Mouse (Mus musculus) retina, postnatal 7 days (tissue): ENCODE data around the gene App.
A peak's percentile ranks its signal among the peaks of the same experiment; 100 is the strongest.

ENCODE experiments used
- DNase-seq: peaks from one replicate; pipeline ENCODE4 v3.0.0-alpha.2; 2012; ENCODE audit warnings: low read depth, low spot score

App gene

GRCm38 (mm10) chr16:85121983-85122382 lies 51.6 kb downstream of the App start:
- no peak for DNase-seq

- no peak for DNase-seq
Measured at GRCm38 (mm10) chr16:85118916-85119315, 54.6 kb downstream of the App start.

DNA sequence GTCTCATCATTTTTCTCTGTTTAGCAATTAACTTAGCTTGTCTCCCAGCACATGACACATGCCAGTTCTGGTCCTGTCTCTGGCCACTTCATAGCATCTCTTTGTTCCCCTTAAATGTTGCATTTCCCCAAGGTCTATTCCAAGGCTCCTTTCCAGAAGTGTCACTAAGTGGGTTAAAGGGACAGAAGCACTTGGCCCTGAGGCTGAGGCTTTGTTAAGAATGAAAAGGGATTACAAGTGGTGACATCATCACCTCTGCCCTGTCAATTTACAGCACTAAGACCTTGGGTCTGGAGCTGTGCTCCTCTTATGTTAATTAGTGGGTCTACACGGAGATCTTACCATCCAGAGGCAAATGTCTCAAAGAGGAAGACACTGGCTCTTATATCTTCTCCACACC lies 56.0 kb downstream of the App start:
- DNase-seq, result no peak

GRCm38 (mm10) chr16:85115837-85116236 lies 57.7 kb downstream of the App start:
- DNase-seq, result no peak

DNA sequence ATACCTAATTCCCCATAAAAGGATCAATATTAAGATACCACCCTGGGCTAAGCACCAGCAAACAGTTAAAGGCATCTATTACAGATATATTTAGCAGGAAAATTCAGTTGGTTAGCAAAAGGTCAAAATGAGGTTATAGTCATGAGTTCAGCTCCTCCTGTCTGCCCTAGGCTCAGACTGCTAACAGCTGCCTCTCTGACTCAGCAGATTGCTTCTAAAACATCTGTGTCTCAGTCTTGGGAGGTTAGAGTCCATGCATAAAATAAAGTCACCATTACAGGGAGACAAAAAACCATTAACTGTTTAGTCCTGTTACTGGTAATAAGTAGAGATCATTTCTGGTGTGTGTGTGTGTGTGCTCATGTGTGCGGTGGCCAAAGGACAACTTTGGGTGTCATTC lies 58.8 kb downstream of the App start:
- no peak for DNase-seq

DNA sequence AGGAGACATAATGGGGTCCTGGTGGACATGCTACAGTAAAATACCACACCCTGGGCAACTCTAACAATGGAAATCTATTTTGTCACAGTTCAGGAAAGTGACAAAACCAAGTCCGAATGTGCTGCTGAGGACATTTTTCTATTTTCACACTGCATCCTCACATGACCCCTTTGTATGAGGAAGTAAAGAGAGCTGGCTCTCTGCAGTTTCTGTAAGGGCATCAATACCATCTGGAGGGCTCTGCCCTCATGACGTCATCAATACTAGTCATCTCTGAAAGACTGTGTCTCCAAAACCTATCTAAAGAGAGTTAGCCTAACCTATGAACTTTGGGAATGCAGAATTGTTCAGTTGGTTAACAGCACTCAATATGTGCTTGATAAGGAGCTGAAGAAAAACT lies 59.6 kb downstream of the App start:
- no peak for DNase-seq

DNA sequence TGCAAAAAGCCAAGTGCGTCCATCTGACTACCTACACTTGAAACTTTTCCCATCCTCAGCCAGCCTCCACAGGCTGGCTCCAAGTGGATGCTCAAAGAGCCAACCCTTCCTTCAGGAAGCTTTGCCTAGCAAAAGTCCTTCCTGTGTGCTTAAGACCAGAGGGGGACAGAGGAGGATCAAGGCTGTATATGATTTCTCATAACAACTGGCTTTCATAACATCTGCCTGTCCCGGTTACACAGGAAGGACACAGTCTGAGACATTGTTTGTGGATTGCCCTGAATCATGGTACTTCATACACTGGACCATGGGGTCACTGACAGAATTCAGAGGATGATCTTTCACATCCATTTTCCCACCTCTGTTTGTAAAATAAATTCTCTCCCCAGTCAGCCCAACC lies 61.3 kb downstream of the App start:
- DNase-seq, result no peak

DNA sequence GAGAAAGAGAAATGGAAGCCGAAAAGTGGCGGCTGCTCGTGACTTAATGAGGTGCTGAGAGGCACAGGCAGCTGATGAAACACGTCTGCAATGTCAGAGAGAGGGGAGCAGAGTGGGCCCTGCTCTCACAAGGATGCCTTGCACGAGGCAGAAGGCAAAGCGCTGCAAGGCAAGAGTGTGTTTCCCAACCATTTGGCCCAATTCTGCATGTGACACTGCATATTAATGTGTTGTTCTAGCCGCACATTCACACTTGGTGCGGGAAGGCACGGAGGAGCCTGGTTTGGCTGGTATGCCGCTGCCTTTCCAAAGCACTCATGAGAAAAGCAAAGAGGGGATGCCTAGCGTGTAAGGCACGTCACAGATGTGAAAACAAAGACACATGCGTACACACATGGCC lies 63.1 kb downstream of the App start:
- no peak for DNase-seq

DNA sequence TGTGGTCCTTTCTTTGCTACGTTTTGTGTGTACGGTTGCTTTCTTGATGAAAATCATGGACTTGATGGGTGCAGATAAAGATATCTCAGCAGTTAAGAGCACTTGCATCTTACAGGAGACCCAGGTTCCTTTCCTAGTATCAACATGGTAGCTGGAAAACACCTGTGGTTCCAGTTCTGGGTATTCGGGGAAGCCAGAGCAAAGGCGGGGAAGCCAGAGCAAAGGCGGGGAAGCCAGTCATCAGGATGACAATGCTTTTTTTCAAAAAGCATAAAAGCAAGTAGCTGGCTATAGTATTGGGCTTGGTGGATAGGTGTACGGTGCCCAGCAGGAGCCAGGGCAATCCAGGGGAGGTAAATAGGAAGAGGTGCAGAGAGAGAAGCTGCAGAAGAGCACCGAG lies 65.1 kb downstream of the App start:
- no peak for DNase-seq

DNA sequence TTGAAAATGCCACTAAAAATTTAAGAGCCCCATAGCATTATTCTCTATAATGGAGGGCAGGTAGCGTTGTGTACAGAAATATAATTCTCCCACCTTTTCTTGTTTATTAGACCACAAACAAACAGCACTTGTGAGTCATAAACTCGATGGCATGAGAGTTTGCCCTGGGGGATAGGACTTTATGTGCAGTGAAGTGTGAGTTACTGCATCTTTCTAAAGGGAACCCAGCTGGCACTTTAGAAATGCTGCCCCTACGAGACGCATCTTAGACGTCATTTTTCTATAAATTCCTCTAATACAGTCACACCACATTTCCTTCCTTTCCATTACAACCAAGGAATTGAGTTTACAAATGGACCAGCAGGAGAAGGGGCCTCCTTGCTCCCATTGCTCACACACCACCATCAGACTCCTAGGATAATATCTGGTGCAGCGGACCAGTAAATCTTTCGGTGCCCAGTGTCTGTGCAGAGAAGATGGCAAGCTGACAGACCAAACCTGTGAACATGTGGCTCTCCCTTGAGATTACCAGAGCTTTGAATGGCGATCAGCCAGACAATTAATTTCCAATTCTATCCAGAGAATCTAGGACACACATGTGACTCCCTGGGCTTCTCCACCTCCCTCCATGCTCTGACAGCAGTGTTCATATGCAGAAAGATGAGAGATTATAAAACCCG lies 66.8 kb downstream of the App start:
- DNase-seq, result peak; percentile 66

DNA sequence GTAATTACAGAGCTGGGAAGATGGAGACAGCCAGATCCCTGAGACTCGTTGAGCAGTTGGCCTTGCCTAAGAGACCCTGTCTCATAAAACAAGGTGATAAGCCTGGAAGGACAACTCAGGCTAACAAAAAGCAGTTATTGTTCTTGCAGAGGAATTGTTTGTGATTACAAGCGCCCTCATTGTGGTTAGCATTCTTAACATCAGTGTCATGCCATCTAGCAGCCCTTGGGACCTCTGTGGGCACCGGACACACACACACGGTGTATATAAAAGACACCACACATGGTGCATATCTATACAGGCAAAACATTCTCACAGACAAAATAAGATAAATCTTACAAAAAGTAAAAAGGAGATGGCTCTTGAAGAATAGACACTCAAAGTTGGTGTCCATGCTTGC lies 68.0 kb downstream of the App start:
- no peak for DNase-seq

GRCm38 (mm10) chr16:85103116-85103787 lies 70.3 kb downstream of the App start:
- no peak for DNase-seq

DNA sequence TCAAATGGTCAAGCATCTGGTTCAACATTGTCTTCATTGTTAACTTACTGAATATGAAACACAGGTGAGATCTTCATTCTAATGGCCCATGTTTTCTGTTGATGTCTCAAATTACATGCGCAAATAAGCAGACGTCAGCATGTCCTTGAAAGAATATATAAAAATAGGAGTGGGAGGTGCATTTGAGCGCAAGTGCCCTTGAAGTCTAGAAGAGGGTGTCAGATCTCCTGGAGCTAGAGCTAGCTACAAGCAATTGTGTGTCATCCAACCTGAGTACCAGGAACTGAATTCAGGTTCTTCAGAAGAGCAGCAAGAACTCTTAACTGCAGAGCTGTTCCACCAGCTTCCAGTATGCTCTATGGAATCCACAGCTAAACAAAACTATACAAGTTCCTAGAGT lies 72.0 kb downstream of the App start:
- no peak for DNase-seq

DNA sequence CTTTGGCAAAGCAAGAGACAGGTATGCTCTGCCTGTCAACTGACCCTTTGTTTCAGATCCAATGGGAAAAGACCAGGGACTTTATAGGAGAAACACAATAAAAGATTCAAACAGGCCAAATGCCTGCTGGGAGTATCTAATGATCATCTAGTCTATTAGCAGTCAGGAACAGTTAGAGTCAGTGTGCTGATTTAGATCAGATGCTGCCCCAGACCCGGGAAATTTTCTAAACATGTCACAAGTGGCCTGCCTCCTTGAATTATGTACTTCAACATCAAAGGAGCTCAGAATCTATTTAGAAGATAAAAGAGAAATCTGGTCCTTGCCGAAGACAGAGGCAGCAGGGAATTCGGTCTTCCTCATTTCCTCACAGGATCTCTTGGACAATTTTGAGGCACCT lies 72.8 kb downstream of the App start:
- no peak for DNase-seq

GRCm38 (mm10) chr16:85099487-85099886 lies 74.1 kb downstream of the App start:
- no peak for DNase-seq

GRCm38 (mm10) chr16:85099044-85099443 lies 74.5 kb downstream of the App start:
- DNase-seq, result no peak

GRCm38 (mm10) chr16:85096396-85096795 lies 77.2 kb downstream of the App start:
- DNase-seq, result no peak

DNA sequence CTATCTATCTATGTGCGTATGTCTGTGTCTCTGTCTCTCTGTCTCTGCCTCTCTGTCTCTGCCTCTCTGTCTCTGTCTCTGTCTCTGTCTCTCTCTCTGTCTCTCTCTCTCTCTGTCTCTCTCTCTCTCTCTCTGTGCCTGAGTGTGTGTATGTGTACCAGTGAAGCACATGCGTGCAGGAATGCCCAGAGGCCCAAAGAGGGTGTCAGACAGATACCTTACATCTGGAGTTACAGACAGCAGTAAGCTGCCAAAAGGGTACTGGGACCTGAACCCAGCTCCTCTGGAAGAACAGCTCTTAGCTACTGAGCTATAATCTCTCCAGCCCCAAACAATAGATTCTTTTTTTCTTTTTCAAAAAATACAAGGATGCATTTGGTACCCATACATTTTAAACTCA lies 77.6 kb downstream of the App start:
- no peak for DNase-seq

- DNase-seq, result no peak
Measured at GRCm38 (mm10) chr16:85092644-85093091, 80.9 kb downstream of the App start.

- no peak for DNase-seq
Measured at GRCm38 (mm10) chr16:85092183-85092582, 81.4 kb downstream of the App start.

- no peak for DNase-seq
Measured at GRCm38 (mm10) chr16:85090992-85091391, 82.6 kb downstream of the App start.

DNA sequence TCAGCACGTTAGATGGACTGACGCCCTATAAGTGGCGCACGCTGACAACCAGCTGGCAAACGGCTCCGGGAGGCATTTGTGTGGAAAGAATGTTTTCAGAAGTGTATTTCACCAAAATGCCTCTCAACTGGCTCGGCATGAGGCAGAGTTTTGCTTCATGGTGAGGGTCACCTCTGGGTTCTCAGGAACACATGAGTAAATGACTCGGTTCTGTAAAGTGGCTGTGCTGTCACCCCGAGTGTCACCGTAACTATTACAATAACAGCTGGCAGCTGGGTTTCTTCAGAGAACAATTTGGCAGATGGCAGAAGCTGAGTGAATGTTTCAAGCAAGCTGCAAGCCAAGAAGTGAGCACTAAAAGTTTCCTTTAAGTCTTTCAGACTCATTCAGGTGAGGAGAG lies 85.4 kb downstream of the App start:
- DNase-seq, result no peak

DNA sequence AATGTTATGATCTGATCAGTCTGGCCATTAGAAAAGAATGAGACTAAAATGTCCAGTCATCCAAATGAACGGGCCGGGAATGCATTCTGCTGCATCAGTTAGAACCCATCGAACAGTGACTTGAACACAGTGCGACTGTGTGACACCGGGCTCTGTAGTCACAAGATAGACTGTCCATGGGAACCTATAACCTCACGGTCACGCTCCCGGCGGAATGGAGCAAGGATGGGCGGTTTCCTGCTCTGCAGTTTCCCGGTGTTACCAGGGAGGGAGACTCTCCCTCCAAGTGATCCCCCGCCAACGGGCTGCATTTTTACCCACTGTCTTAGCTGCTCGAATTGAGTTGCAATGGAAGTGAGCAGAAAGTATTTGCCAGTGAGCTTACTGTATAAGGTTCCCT lies 87.3 kb downstream of the App start:
- no peak for DNase-seq

DNA sequence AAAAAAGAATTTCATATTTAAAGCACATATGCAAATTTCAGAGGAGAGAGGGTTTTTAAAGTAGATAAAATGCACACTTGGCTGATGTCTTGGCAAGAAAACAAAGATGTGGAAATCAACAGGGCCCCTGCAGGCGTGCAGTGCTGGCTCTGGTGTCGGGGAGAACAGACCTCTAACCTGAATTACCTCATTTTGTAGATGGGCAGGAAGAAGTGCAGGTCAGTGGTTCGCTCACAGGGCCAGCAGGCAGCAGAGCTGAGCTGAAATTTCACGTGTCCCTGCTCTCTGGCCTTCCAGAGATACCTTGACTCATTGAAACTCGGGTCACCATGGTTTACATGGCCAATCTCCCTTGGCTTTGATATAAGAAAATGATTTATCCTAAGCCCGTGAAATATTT lies 87.7 kb downstream of the App start:
- no peak for DNase-seq
